Mouse (Mus musculus) testis, adult 2 months (tissue): ENCODE measurements at regions not wholly inside any gene's neighbourhood (a gene's known extent, or its start where the extent isn't known, plus 50 kb on each side); places are given as distances from the start of the nearest gene placed in this dataset.

Experiments used
- H3K27ac ChIP-seq: fragments of 200-500 bp; 2 replicates; pipeline ENCODE4 v1.5.1; 2012; ENCODE audit warnings: low read depth, low read length; ENCODE audit not compliant: control insufficient read depth, insufficient read depth
- H3K27me3 ChIP-seq: fragments of 200-500 bp; 2 replicates; pipeline ENCODE4 v1.6.1; 2012; ENCODE audit warnings: mild to moderate bottlenecking, low read length, moderate library complexity; ENCODE audit not compliant: control insufficient read depth, insufficient read depth
- H3K36me3 ChIP-seq: fragments of 200-500 bp; 2 replicates; pipeline ENCODE4 v1.6.1; 2012; ENCODE audit warnings: mild to moderate bottlenecking, low read length; ENCODE audit not compliant: control insufficient read depth, insufficient read depth
- H3K4me1 ChIP-seq: fragments of 200-500 bp; 2 replicates; pipeline ENCODE4 v1.6.1; 2012; ENCODE audit warnings: low read length; ENCODE audit not compliant: control insufficient read depth, insufficient read depth
- H3K4me3 ChIP-seq: fragments of 200-500 bp; 2 replicates; pipeline ENCODE4 v1.5.1; 2012; ENCODE audit warnings: low read depth, mild to moderate bottlenecking, low read length, moderate library complexity, mixed read lengths; ENCODE audit not compliant: control insufficient read depth
- CTCF ChIP-seq: fragments of 200-500 bp; IDR thresholded peaks from 2 replicates; pipeline ENCODE4 v1.5.1; 2012; ENCODE audit warnings: low read depth, mild to moderate bottlenecking, inconsistent platforms, low read length, moderate library complexity; ENCODE audit not compliant: control insufficient read depth, insufficient read depth, insufficient replicate concordance
- POLR2A ChIP-seq: fragments of 200-500 bp; IDR thresholded peaks from 2 replicates; pipeline ENCODE4 v1.6.1; 2012; ENCODE audit warnings: low read depth, mild to moderate bottlenecking, inconsistent platforms, low read length, moderate library complexity; ENCODE audit not compliant: control insufficient read depth

DNA sequence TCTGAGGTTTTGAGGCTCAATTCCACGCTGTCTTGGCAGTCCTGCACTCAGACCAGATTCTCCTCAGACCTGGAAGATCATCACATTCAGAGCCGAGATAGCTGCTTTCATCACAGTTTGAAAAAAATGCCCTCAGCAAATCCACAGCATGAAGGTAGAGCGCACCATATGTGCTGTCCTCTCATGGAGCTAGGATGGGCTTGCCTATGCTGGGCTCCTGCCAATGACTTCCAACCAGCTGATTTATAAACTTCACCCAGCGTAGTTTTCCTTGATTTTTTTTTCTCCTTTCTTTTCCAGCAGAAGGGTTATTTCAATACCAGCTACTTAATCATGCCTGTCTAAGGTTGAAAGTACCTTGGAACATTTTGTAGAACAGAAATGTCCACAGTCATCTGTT lies 115.0 kb upstream of the Ccdc54 start:
- Histone ChIP-seq H3K27ac (no peak overlapping the region), H3K36me3 (no peaks in the 10 kb centered on the region), H3K27me3 (no peaks in the 10 kb centered on the region), H3K4me1 (no peaks in the 10 kb centered on the region), H3K4me3 (no peak overlapping the region)
- TF ChIP-seq CTCF (no peak), POLR2A (no peak)

DNA sequence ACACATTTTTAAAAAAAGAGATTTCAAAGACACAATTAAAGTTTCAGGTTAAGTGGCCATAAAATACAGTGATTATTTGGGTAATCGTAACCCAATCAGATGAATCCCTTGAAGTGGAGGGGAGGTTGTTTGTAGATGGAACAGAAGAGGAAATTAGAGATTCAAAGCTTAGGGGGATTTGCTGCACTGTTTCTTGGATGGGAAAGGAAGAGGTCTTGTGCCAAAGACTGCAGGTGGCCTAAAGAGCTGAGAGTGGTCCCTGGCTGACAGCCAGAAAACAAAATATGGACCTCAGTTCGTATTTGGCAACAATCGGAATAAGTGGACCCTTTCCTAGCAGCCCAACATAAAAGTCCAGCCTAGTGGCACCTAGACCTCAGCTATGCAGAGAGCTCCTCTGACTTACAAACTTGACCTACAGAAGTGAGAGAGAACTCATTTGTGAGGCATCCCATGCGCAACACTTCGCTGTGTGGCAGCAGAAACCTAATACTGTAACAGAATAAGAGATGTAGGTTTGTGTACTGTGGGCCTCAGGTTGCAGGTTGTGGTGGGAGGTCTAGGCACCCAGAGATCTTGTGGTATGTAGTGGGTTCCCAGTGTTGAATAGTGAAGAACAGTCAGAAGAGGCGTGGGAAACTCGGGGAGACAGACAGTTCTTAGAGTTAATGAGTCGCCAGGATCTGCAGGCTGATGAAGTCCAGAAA lies 110.0 kb upstream of the Ccdc54 start:
- TF ChIP-seq POLR2A (no peak), CTCF (no peak)
- Histone ChIP-seq H3K36me3 (no peaks in the 10 kb centered on the region), H3K4me1 (no peaks in the 10 kb centered on the region)

GRCm38 (mm10) chr16:50700123-50700522 lies 109.2 kb upstream of the Ccdc54 start:
- Histone ChIP-seq H3K27ac (no peak overlapping the region), H3K27me3 (no peaks in the 10 kb centered on the region), H3K4me3 (no peak overlapping the region), H3K36me3 (no peaks in the 10 kb centered on the region), H3K4me1 (no peaks in the 10 kb centered on the region)
- TF ChIP-seq CTCF, result no peak
- no peak for TF ChIP-seq POLR2A

More for the DNA sequence above, 110.0 kb upstream of the Ccdc54 start:
- H3K27me3 ChIP-seq, result no peaks in the 10 kb centered on the region
- H3K4me3 ChIP-seq, result no peak overlapping the region
- H3K27ac ChIP-seq, result no peak overlapping the region

- no peaks in the 10 kb centered on the region for H3K4me1 ChIP-seq
- H3K4me3 ChIP-seq, result no peak overlapping the region
- no peaks in the 10 kb centered on the region for H3K27me3 ChIP-seq
- no peak for TF ChIP-seq CTCF
- no peak for TF ChIP-seq POLR2A
- H3K36me3 ChIP-seq, result no peaks in the 10 kb centered on the region
- H3K27ac ChIP-seq, result no peak overlapping the region
These were observed 106.8 kb upstream of the Ccdc54 start for GRCm38 (mm10) chr16:50697722-50698121.

- H3K4me1 ChIP-seq, result no peaks in the 10 kb centered on the region
- H3K27me3 ChIP-seq, result no peaks in the 10 kb centered on the region
- H3K36me3 ChIP-seq, result no peaks in the 10 kb centered on the region
- TF ChIP-seq POLR2A (no peak), CTCF (no peak)
- no peak overlapping the region for H3K4me3 ChIP-seq
- H3K27ac ChIP-seq, result no peak overlapping the region
These were observed 105.1 kb upstream of the Ccdc54 start for GRCm38 (mm10) chr16:50696052-50696451.

- no peaks in the 10 kb centered on the region for H3K27me3 ChIP-seq
These were observed 103.1 kb upstream of the Ccdc54 start for GRCm38 (mm10) chr16:50694045-50694444.

GRCm38 (mm10) chr16:50690818-50691217 lies 99.9 kb upstream of the Ccdc54 start:
- no peak overlapping the region for H3K27ac ChIP-seq
- no peaks in the 10 kb centered on the region for H3K36me3 ChIP-seq
- H3K27me3 ChIP-seq, result no peaks in the 10 kb centered on the region
- H3K4me3 ChIP-seq, result no peak overlapping the region
- TF ChIP-seq POLR2A (no peak), CTCF (no peak)
- no peaks in the 10 kb centered on the region for H3K4me1 ChIP-seq

More at GRCm38 (mm10) chr16:50694045-50694444, 103.1 kb upstream of the Ccdc54 start:
- Histone ChIP-seq H3K4me1 (no peaks in the 10 kb centered on the region), H3K36me3 (no peaks in the 10 kb centered on the region), H3K4me3 (no peak overlapping the region), H3K27ac (no peak overlapping the region)
- TF ChIP-seq POLR2A (no peak), CTCF (no peak)
